Comparison of ENCODE assay signal across 26 mouse cellular contexts in the genomic region with DNA sequence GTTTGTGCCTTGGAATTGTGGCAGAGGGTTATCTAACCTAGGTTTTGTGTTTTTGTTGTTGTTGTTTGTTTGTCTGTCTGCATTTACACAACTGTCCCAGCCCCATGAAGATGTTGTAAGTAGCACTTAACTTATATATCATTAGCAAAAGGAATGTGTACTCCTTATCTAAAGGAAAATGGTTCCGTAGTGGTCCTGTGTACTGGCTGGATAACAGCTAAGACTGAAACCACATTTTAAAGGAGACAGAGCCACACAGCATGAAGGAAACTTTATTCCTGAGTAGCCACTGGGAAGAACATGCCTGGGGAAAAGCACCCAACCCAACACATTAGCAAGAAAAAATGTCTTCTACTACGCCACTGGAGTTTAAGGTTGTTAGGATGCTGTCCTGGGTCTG. TPM values are rescaled to one million over a fixed set of nuclear protein-coding genes. Genes with fewer than 3 reads are reported as not detected.
DNase-seq lines count a peak whose midpoint lies in the region; ATAC-seq lines count a peak whose summit lies in the region.
"Had no signal": no experiment of that assay in that cellular context is flagged by ENCODE, and none has a peak within 500 bp of the region (broad histone marks: within the 10 kb centered on the region; RNA-seq: fewer than 3 reads in every experiment).

No protein-coding gene starts in this region.

- DNase-seq in liver, embryonic 11.5 days (ENCODE audit: low spot score): no peak
- no peak for DNase-seq in liver
- DNase-seq in liver, embryonic 13.5 days: no peak
- DNase-seq in thymus, adult 18-20 months: no peak
- DNase-seq in cerebellum, postnatal 10 days: no peak
- DNase-seq in embryo, embryonic 9.5 days (ENCODE audit: extremely low spot score): no peak
- DNase-seq: adrenal gland, postnatal 10 days; cerebellum, adult 11-12 months; cerebellum, adult 8-10 months; cerebellum, postnatal 14 days; gastrocnemius, postnatal 25 days; heart, adult 2 months; heart, postnatal 14 days; heart, postnatal 4 days had no signal

- no peak overlapping the region for H3K9ac ChIP-seq in liver, embryonic 11.5 days (ENCODE audit: low read depth, low read length)
- H3K9ac ChIP-seq in liver, embryonic 13.5 days: 0 out of 2 replicates have a peak overlapping the region, but pooled peaks have one; percentile 33
- H3K9ac ChIP-seq: embryonic facial prominence, embryonic 13.5 days; forebrain, embryonic 12.5 days; forebrain, embryonic 15.5 days; heart, embryonic 13.5 days; hindbrain, embryonic 14.5 days had no signal

- 50% methylated on average over 2 of the region's 2 CpGs for WGBS in liver, embryonic 11.5 days
- 35% methylated on average over 2 of the region's 2 CpGs for WGBS in liver, embryonic 13.5 days (ENCODE audit: insufficient replicate concordance)

- H3K4me2 ChIP-seq in liver, embryonic 11.5 days: no peak overlapping the region
- no peak overlapping the region for H3K4me2 ChIP-seq in liver, embryonic 13.5 days
- H3K4me2 ChIP-seq: embryonic facial prominence, embryonic 13.5 days; forebrain, embryonic 12.5 days; forebrain, embryonic 15.5 days; heart, embryonic 13.5 days; hindbrain, embryonic 14.5 days had no signal

- no peaks in the 10 kb centered on the region for H3K9me3 ChIP-seq in liver, embryonic 11.5 days (ENCODE audit: control insufficient read depth, low read length)
- no peaks in the 10 kb centered on the region for H3K9me3 ChIP-seq in liver, embryonic 13.5 days (replicated peaks)
- H3K9me3 ChIP-seq: embryonic facial prominence, embryonic 10.5 days; embryonic facial prominence, embryonic 13.5 days; forebrain, embryonic 12.5 days; forebrain, embryonic 15.5 days; heart, embryonic 10.5 days; heart, embryonic 13.5 days had no signal

- H3K27me3 ChIP-seq in liver, embryonic 11.5 days (replicated peaks; ENCODE audit: control insufficient read depth, insufficient read depth, low read length): peaks cover 7% of the 10 kb centered on the region; the same call in 1 of the 2 replicates
- peaks cover 21% of the 10 kb centered on the region for H3K27me3 ChIP-seq in liver, embryonic 13.5 days
- H3K27me3 ChIP-seq: forebrain, embryonic 12.5 days; forebrain, embryonic 15.5 days; heart, embryonic 13.5 days; Patski had no signal

- H3K27ac ChIP-seq in liver, embryonic 11.5 days (ENCODE audit: low read depth, low read length): no peak overlapping the region
- peak overlapping the region; percentile 18; the same call in 1 of the 2 replicates for H3K27ac ChIP-seq in liver, embryonic 13.5 days
- H3K27ac ChIP-seq: embryonic facial prominence, embryonic 10.5 days; embryonic facial prominence, embryonic 13.5 days; forebrain, embryonic 12.5 days; forebrain, embryonic 15.5 days; heart, adult 2 months; heart, embryonic 10.5 days; heart, embryonic 13.5 days; hindbrain, embryonic 14.5 days; hindbrain, postnatal 0 days had no signal

- peaks cover 9% of the 10 kb centered on the region for H3K36me3 ChIP-seq in liver, embryonic 11.5 days (ENCODE audit: control insufficient read depth, insufficient read depth, low read length)
- H3K36me3 ChIP-seq in liver, embryonic 13.5 days: peaks cover 16% of the 10 kb centered on the region

- peaks cover 7% of the 10 kb centered on the region for H3K4me1 ChIP-seq in liver, embryonic 11.5 days (replicated peaks; ENCODE audit: control insufficient read depth, insufficient read depth, low read length)
- H3K4me1 ChIP-seq in liver, embryonic 13.5 days (replicated peaks): peaks cover 33% of the 10 kb centered on the region
- H3K4me1 ChIP-seq: embryonic facial prominence, embryonic 10.5 days; embryonic facial prominence, embryonic 13.5 days; forebrain, embryonic 12.5 days; forebrain, embryonic 15.5 days; heart, embryonic 10.5 days; heart, embryonic 13.5 days had no signal

- no peak overlapping the region for H3K4me3 ChIP-seq in liver, embryonic 11.5 days (ENCODE audit: low read depth, low read length)
- no peak overlapping the region for H3K4me3 ChIP-seq in liver, embryonic 13.5 days (replicated peaks)
- H3K4me3 ChIP-seq: embryonic facial prominence, embryonic 10.5 days; embryonic facial prominence, embryonic 13.5 days; forebrain, embryonic 12.5 days; forebrain, embryonic 15.5 days; heart, adult 2 months; heart, embryonic 10.5 days; heart, embryonic 13.5 days had no signal

- peak; percentile 37 for ATAC-seq in liver, embryonic 11.5 days (replicated peaks; ENCODE audit: low FRiP score)
- no peak for ATAC-seq in liver, embryonic 13.5 days (ENCODE audit: low read depth)
- peak; percentile 21; the same call in 1 of the 2 replicates for ATAC-seq in megakaryocyte progenitor cell, adult 5-6 weeks (replicated peaks; ENCODE audit: poor library complexity)
- ATAC-seq: forebrain, embryonic 15.5 days; hindbrain, postnatal 0 days; Patski had no signal

RNA-seq across cellular contexts. Expression of a gene that starts 6.1 kb away (rescaled TPM):
- 1.1 TPM in 2 replicates for polyA plus RNA-seq in liver, embryonic 11.5 days (2014; fragmentation: Nextera tagmentation; extraction: Ambion mirVana)
- 0.44 and 0.60 TPM in 2 replicates for polyA plus RNA-seq in liver, embryonic 13.5 days (2015; fragmentation: Nextera tagmentation; extraction: Ambion mirVana)
- total RNA-seq in megakaryocyte progenitor cell, adult 5-6 weeks (2015): 0.24 and 0.32 TPM in 2 replicates
- total RNA-seq in megakaryocyte progenitor cell, adult 5-6 weeks (2017): 0.08 and 0.17 TPM in 2 replicates
- total RNA-seq: granulocyte monocyte progenitor cell, adult 5-6 weeks had no signal
- polyA plus RNA-seq: erythroblast, embryonic 14.5 days had no signal

RNA-seq across cellular contexts. Expression of a gene that starts 28.7 kb away (rescaled TPM):
- polyA plus RNA-seq in liver, embryonic 11.5 days (2014; fragmentation: Nextera tagmentation; extraction: Ambion mirVana): 104 and 125 TPM in 2 replicates
- polyA plus RNA-seq in liver, embryonic 13.5 days (2015; fragmentation: Nextera tagmentation; extraction: Ambion mirVana): 80.6 and 81.3 TPM in 2 replicates
- total RNA-seq in megakaryocyte progenitor cell, adult 5-6 weeks (2015): 568 and 581 TPM in 2 replicates
- total RNA-seq in megakaryocyte progenitor cell, adult 5-6 weeks (2017): 577 and 593 TPM in 2 replicates
